Mouse (Mus musculus) neural tube, embryonic 11.5 days (tissue): Measurements from ENCODE around the gene Arhgef28. TPM values are rescaled to one million over a fixed set of nuclear protein-coding genes. Genes with fewer than 3 reads are reported as not detected.
A peak's percentile ranks its signal among the peaks of the same experiment; 100 is the strongest.
"Not testable (repeated sequence)": the region's sequence is repeated elsewhere in the genome, so short reads cannot be mapped to it uniquely, and the experiment has no call there.

Source experiments
- ATAC-seq: fragments of 200-750 bp; cut with Nextera tagmentation; 2 replicates; pipeline ENCODE4 v1.8.0; 2017; ENCODE audit warnings: moderate number of reproducible peaks, mild to moderate bottlenecking, moderate TSS enrichment, moderate library complexity; ENCODE audit not compliant: insufficient read depth, low FRiP score, low TSS enrichment
- DNase-seq: peaks from one replicate; pipeline ENCODE4 v3.0.0-alpha.2; 2015; ENCODE audit warnings: low spot score
- H3K27ac ChIP-seq: fragments of 300-500 bp; sonication (generic); 2 replicates; pipeline ENCODE4 v1.5.1; 2014; ENCODE audit warnings: low read depth, mild to moderate bottlenecking, low read length
- H3K27me3 ChIP-seq: fragments of 300-500 bp; sonication (generic); 2 replicates; pipeline ENCODE4 v1.6.1; 2014; ENCODE audit warnings: mild to moderate bottlenecking, low read length, mixed read lengths; ENCODE audit not compliant: control insufficient read depth, insufficient read depth
- H3K36me3 ChIP-seq: fragments of 300-500 bp; sonication (generic); 2 replicates; pipeline ENCODE4 v1.6.1; 2014; ENCODE audit warnings: mild to moderate bottlenecking, low read length, moderate library complexity, mixed read lengths; ENCODE audit not compliant: control insufficient read depth, insufficient read depth
- H3K4me1 ChIP-seq: fragments of 300-500 bp; sonication (generic); 2 replicates; pipeline ENCODE4 v1.6.1; 2014; ENCODE audit warnings: low read length, mixed read lengths; ENCODE audit not compliant: control insufficient read depth, insufficient read depth
- H3K4me2 ChIP-seq: fragments of 300-500 bp; sonication (generic); 2 replicates; pipeline ENCODE4 v1.6.1; 2014; ENCODE audit warnings: low read depth, mild to moderate bottlenecking, moderate library complexity
- H3K4me3 ChIP-seq: fragments of 300-500 bp; sonication (generic); 2 replicates; pipeline ENCODE4 v1.5.1; 2014; ENCODE audit warnings: low read depth, low read length
- H3K9ac ChIP-seq: fragments of 300-500 bp; sonication (generic); 2 replicates; pipeline ENCODE4 v1.6.1; 2014; ENCODE audit warnings: mild to moderate bottlenecking, low read length
- H3K9me3 ChIP-seq: fragments of 300-500 bp; sonication (generic); 2 replicates; pipeline ENCODE4 v1.6.1; 2016; ENCODE audit warnings: low read length; ENCODE audit not compliant: control insufficient read depth
- WGBS: fragments of 180-500 bp; shearing (Covaris S2); extraction: QIAGEN DNeasy Blood & Tissue Kit; methylation state at CpG from one replicate; pipeline ENCODE4 v1.1.7; 2014; 5-methylcytosine and 5-hydroxymethylcytosine counted together
- polyA plus RNA-seq: library from polyadenylated mRNA; unstranded; fragments of >200 nt; fragmentation: Nextera tagmentation; extraction: Ambion mirVana; gene quantifications from 2 replicates; pipeline ENCODE4 v1.2.1, GENCODE M21; 2014

Gene Arhgef28
- polyA plus RNA-seq, 1 experiment from 2014 or later = 7.7 TPM

DNA sequence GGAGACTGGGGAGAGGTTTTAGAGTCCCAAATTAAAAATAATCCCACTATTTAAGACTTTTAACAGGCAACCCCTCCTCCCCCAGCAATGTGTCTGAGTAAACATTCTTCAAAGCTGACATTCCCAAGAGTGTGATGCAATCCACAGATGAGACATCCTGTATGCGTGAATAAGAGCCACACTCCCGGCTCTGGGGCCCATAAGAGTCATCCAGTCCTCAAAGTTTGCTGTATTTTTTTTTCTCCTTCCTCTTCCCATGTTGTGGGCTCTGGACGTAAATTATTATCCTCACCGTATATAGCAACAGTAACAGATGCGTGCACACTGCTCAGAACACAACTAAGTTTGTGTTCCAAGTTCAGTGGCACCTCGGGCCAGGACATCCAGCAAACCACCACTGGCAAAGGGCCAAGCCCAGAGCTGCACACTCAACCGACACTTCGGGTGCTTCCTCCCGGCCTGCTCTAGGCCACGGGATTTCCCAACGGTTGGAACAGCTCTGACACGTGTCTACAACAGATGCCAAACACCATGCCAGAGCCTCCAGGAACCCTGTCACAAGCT, 178.5 kb downstream of the Arhgef28 start:
- WGBS = 78% methylated on average over 12 of the region's 12 CpGs
- no peak overlapping the region for H3K4me3 ChIP-seq
- no peaks in the 10 kb centered on the region for H3K27me3 ChIP-seq

GRCm38 (mm10) chr13:98027122-98027521, 179.1 kb downstream of the Arhgef28 start:
- H3K9ac ChIP-seq = no peak overlapping the region
- H3K36me3 ChIP-seq = no peaks in the 10 kb centered on the region
- DNase-seq (no peak), ATAC-seq (no peak)
- no peak overlapping the region for H3K4me2 ChIP-seq
- 82% methylated on average over 5 of the region's 5 CpGs for WGBS
- H3K27me3 ChIP-seq = no peaks in the 10 kb centered on the region
- H3K4me1 ChIP-seq = no peaks in the 10 kb centered on the region
- H3K27ac ChIP-seq = no peak overlapping the region
- no peak overlapping the region for H3K4me3 ChIP-seq
- H3K9me3 ChIP-seq = no peaks in the 10 kb centered on the region

More for the DNA sequence above, 178.5 kb downstream of the Arhgef28 start:
- ATAC-seq (no peak), DNase-seq (no peak)
- Histone ChIP-seq H3K27ac (no peak overlapping the region), H3K4me1 (no peaks in the 10 kb centered on the region), H3K36me3 (no peaks in the 10 kb centered on the region), H3K4me2 (no peak overlapping the region), H3K9ac (no peak overlapping the region), H3K9me3 (no peaks in the 10 kb centered on the region)

DNA sequence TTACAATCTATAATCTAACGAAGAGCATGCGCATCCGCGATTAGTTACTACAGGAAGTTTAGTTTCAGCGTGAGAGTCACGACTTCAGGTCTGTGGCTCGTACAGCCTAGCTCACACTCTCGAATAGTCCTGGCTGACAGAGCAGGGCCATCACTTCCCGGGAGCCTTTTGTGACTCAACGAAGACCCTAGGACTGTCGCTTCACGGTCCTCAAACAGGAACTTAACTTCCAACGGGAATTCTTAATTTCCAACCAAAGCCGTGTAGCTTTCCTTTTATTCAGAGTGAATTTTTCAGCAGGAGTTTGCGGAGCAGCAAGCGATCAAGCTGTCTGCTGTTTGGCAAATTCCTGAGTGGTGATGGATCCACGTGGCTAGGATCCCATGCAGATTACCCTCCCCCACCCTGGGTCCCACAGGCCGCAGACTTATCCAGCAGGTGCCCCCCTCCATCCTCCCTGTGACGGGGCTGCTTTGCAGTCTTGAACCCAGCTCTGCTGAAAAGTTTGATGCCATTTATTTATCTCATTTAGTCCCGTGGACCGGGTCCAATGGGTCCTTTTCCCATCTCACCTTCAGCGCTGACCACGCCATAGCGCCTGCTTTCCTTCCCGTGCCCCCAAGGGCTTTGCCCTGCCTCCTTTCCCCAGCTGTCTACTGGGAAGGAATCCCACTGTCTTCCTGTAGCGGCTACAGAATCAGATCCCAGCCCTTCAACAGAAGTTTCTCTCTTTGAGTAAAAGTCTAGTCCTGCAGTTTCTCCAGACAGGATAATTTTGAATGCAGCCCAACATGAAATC, 180.3 kb downstream of the Arhgef28 start:
- no peak for DNase-seq
- no peak overlapping the region for H3K4me2 ChIP-seq
- H3K9ac ChIP-seq = no peak overlapping the region
- H3K4me1 ChIP-seq = no peaks in the 10 kb centered on the region
- H3K27me3 ChIP-seq = no peaks in the 10 kb centered on the region
- no peaks in the 10 kb centered on the region for H3K9me3 ChIP-seq
- no peaks in the 10 kb centered on the region for H3K36me3 ChIP-seq
- no peak overlapping the region for H3K27ac ChIP-seq
- 74% methylated on average over 26 of the region's 26 CpGs for WGBS
- no peak for ATAC-seq
- no peak overlapping the region for H3K4me3 ChIP-seq

- 87% methylated on average over 7 of the region's 7 CpGs for WGBS
- Histone ChIP-seq H3K4me3 (no peak overlapping the region), H3K27me3 (no peaks in the 10 kb centered on the region), H3K9me3 (no peaks in the 10 kb centered on the region), H3K36me3 (no peaks in the 10 kb centered on the region), H3K27ac (no peak overlapping the region), H3K9ac (no peak overlapping the region), H3K4me1 (no peaks in the 10 kb centered on the region), H3K4me2 (no peak overlapping the region)
- DNase-seq (no peak), ATAC-seq (no peak)
These were observed 181.1 kb downstream of the Arhgef28 start for GRCm38 (mm10) chr13:98025162-98025561.

- Histone ChIP-seq H3K4me3 (no peak overlapping the region), H3K4me1 (no peaks in the 10 kb centered on the region), H3K27me3 (no peaks in the 10 kb centered on the region), H3K4me2 (no peak overlapping the region), H3K36me3 (no peaks in the 10 kb centered on the region), H3K9ac (no peak overlapping the region), H3K27ac (no peak overlapping the region), H3K9me3 (no peaks in the 10 kb centered on the region)
- ATAC-seq (no peak), DNase-seq (no peak)
- WGBS = 91% methylated on average over 12 of the region's 12 CpGs
These were observed 181.6 kb downstream of the Arhgef28 start for GRCm38 (mm10) chr13:98024680-98025079.

DNA sequence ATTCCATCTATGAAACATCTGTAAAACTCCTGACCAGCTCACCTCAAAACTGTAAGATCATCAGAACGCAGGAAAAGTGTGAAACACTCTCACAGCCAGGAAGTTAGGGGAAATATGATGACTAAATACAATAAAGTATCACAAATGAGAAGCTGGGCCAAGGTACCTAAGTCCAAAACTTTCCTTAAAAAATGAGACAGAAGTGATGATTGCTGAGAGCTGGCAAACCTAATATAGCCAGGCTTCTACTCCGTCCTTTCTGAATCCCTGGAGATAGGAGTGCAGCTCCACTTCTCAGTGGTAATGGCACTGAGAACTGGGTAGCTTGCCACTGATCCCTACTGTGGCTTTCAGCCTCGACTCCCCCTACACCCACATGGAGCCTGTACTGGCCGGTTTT, 184.3 kb downstream of the Arhgef28 start:
- Histone ChIP-seq H3K9ac (no peak overlapping the region), H3K27ac (no peak overlapping the region), H3K36me3 (no peaks in the 10 kb centered on the region), H3K27me3 (no peaks in the 10 kb centered on the region), H3K9me3 (no peaks in the 10 kb centered on the region), H3K4me1 (no peaks in the 10 kb centered on the region), H3K4me2 (no peak overlapping the region), H3K4me3 (no peak overlapping the region)
- ATAC-seq (no peak), DNase-seq (no peak)
- 79% methylated on average over 4 of the region's 4 CpGs for WGBS

- H3K27me3 ChIP-seq, H3K9ac ChIP-seq, H3K4me3 ChIP-seq, H3K36me3 ChIP-seq, ATAC-seq, DNase-seq, H3K27ac ChIP-seq, H3K4me2 ChIP-seq, H3K9me3 ChIP-seq, H3K4me1 ChIP-seq: not testable (repeated sequence)
- WGBS = 93% methylated on average over 8 of the region's 8 CpGs
These were observed 187.4 kb downstream of the Arhgef28 start for GRCm38 (mm10) chr13:98018837-98019236.

DNA sequence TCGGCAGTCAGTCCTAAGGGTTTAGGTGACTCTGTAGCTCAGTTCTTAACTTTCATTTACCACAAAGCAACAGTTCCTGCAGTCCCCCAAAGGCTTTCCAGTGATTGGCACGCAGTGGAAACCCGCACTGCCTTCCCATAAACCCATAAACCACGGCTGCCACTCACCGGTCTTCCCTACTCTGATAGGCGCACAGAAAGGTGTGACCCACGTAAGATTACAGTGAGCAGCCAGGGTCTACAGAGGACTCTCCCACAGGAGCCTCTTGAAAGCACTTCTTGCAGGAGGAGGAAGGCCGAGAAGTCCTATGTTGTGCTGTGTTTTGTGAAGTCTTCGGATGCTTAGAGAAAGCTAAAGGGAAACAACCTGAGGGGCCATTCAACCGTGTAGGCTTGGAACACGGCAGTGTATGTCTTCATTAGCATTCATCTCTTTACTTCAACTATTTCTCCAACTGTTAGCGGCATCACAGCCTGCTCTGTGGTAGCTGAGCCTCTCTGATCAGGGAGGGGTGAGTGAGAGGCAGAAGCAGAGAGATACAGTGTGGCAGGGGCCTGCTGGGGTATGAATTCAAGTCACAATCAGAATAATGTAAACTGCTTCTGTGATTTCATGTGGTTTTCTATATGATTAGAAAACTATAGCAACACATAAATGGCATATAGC, 189.2 kb downstream of the Arhgef28 start:
- ATAC-seq (no peak; the same call in 1 of the 2 replicates), DNase-seq (peak; percentile 35)
- peak overlapping the region; percentile 61; the same call in 1 of the 2 replicates for H3K9ac ChIP-seq
- peak overlapping the region; percentile 86 for H3K4me2 ChIP-seq
- 0 out of 2 replicates have a peak, but pooled peaks cover 3% of the 10 kb centered on the region for H3K4me1 ChIP-seq
- peak overlapping the region; percentile 38 for H3K4me3 ChIP-seq
- no peaks in the 10 kb centered on the region for H3K9me3 ChIP-seq
- H3K36me3 ChIP-seq = no peaks in the 10 kb centered on the region
- no peak overlapping the region for H3K27ac ChIP-seq
- WGBS = 22% methylated on average over 12 of the region's 12 CpGs
- H3K27me3 ChIP-seq = peaks cover 3% of the 10 kb centered on the region; the same call in 1 of the 2 replicates
